Mouse (Mus musculus) left cerebral cortex, adult 11 months (tissue): ENCODE results near the gene Mapk8.

ENCODE experiments used
- DNase-seq: peaks from one replicate; pipeline ENCODE4 v3.0.0; 2022; ENCODE audit warnings: low spot score

The Mapk8 gene

DNA sequence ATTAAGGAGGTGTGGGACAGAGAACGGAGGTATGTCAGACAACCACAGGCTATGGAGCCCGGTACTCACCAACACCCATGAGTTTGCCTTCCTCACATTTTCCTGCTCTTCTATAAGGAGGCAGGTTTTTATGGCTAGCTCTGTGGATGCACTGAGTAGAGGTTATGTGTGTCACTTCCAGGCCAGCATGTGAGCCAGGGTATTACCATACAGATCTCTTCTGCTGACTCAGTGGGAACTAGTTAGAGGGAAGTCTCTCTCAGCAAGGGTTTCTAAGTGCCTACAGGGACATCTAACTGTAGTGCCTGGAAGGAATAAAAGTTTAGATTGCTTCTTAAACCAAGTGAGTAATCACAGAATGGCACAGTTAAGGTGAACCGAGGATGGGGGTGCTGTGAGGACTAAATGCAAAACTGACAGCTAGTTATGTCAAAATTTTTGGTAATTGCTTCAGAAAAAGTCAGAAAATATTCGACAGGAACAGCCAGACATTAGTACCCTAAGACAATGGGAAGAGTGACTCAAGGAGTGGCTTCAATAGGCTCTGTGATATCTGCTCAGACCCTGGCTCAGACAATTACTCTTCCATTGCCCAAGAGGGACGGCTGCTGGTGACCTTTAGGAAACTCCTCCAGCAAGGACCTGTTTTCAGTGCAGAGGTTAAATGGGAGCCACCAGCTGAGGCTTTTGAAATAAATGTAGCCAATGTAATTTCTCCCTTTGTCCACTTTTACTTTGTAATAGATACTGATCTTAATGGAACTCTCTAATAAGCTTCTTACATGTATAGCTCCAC, 48.7 kb downstream of the Mapk8 start:
- no peak for DNase-seq

GRCm38 (mm10) chr14:33380830-33381457, 66.0 kb downstream of the Mapk8 start:
- DNase-seq, result no peak

DNA sequence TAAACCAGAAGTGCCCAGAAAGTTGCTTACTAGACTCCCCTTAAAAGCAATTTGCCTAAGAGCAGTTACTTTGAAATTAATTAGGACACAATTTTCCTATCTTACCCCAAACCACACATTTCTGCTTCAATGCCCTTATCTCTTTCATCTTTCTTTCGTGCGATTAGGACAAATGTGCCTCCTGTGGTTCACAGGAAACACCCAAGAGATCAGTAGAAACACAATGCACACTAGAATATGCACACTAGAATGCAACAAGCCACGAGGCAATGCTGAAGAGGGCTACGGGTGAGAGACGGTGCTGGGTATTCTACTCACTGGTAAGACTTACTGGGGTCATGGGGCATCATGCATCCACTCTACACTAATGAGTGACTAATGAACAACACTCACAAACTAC, 68.2 kb downstream of the Mapk8 start:
- DNase-seq, result no peak

DNA sequence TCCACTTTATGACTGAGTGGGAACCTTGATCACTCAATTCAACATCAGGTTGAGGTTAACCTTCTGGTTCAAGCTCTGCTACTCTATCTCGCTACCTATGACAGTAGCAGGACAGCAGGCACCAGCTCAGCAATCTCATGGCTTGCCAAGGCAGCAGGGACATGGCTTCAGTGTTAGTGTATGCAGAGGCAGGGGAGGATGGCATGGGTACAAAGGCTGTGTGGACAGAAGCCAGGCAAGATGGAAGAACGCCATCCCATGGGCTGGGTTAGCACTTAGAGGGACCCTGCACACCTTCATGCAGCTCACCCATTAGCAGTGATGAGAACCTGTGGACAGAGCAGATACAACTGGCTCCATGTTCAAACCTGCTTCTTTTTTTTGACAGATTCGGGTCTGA, 69.7 kb downstream of the Mapk8 start:
- no peak for DNase-seq

DNA sequence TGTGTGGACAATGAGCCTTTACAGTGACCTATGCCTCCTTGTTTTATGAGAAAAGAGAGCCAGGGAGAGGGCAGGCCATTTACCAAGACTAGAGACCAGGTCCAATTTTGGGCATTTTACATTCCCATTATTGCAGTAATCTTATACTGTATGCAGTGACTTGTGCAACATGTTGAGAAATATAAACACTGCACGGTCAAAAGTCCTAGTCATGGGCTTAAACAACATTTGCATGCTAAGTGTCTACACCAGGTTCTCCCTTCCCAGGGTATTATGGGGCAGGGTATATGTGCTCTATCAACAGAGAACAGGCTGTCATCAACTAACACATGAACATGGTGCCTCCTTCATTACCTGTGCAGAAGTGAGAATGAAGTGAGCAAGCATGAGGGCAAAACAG, 72.9 kb downstream of the Mapk8 start:
- DNase-seq, result no peak

DNA sequence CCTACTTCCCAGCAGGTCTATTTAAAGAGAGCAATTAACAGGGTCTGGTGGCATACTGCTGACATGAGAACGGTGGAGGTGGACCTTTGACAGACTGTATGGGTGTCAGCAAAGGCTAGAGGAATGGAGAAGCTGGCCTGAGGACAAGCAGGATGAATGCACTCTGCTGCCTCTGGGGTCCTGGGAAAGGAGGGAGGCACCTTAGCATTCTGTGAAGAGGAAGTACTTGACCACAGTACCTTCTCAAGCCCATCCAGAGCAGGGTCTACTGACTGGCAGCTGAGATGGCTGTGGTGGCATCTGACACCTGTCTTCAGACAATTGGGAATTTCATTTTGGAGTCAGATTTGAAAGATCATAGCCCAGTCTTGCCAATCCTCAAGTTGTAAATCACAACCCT, 73.7 kb downstream of the Mapk8 start:
- no peak for DNase-seq

- peak; percentile 40 for DNase-seq
Measured at GRCm38 (mm10) chr14:33371248-33371647, 75.7 kb downstream of the Mapk8 start.

- no peak for DNase-seq
Measured at GRCm38 (mm10) chr14:33370056-33370455, 76.9 kb downstream of the Mapk8 start.

DNA sequence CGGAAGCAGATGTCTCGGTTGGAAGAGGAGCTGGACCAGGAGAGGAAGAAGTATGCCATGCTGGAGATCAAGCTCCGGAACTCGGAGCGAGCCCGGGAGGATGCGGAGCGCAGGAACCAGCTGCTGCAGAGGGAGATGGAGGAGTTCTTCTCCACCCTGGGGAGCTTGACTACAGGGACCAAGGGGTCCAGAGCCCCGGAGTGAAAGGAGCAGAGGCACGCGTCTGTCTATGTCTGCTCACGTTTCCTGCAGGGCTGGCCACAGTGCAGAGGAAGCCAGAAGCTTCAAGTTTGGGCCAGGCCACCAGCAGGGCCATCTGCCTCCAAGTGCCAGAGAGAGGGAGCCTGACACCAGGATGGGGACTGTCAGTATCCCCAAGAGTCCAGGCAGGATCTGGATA, 77.6 kb downstream of the Mapk8 start:
- DNase-seq, result no peak

DNA sequence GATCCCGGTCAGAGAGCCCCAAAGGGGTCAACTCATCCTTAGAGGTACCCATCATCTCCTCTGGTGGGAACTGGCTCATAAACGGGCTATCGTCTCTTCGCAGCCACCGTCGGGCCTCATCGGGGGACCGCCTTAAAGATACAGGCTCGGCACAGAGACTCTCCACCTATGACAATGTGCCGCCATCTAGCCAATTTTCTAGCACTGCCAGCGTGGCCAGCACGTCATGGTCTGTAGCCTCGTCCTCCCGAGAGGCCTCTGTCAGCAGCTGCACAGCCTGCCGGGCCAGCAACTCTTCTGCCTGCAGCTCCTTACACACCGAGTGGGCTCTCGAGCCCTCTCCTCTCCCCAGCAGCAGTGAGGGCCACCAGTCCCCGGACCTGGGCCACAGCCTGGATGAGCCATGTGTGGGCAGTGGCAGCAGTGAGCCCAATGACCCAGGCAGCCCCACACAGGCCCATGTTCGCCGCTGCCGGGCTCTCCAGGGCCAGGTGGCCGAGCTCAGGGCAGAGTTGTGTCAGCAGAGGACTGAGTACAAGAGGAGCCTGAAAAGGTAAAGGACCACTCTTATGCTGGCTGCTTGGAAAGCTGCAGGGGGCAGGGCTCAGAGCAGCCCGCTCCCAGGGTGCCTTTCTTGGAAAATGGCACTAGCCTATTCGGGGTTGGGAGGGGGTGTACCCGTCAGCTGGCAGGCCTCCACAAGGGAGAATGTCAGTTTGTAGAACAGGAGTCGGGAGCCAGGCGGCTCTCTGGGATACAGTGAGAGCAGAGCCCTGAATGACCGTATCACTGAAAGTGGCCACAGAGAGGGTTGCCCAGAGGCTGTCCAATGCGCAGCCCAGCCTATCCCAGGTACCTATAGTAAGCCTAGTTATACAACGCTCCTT, 79.8 kb downstream of the Mapk8 start:
- DNase-seq, result no peak

DNA sequence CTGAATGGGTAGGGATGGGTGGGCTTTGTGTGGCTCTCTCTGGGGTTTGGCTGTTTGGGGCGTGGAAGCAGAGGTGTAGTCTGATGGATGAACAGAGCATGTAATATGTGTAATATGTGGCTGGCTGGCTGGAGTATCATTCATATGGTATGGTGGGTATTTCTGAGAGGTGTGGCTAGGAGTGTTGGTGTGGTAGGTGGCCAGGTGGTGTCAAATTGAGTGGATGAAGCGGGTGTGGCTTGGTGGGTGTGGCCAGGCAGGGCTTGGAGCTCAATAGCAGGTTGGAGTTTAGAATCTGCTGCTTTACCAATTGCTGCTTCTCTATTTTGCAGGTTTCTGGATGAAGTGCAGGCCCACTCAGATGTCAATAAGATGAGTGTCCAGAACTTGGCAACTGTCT, 82.9 kb downstream of the Mapk8 start:
- no peak for DNase-seq

- no peak for DNase-seq
Measured at GRCm38 (mm10) chr14:33363611-33364010, 83.3 kb downstream of the Mapk8 start.

DNA sequence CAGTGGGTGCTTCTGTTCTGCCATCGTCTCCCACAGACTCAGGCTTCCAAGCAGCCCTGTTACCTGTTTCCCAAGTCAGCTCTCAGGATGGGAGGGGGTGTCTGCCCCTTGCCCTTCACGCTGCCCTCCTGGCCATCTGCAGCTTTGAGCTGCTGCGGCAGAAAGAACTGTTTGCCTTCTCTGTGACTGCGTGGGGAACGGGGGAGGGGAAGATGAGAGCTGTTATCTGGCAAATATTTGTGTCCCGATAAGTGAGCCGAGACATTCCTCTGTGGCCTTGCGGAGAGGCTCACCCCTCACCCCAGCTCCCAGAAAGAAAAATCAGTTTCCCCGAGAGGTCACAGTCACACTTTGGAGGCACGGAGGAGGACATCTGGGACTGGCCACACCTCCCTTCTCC, 84.2 kb downstream of the Mapk8 start:
- no peak for DNase-seq

DNA sequence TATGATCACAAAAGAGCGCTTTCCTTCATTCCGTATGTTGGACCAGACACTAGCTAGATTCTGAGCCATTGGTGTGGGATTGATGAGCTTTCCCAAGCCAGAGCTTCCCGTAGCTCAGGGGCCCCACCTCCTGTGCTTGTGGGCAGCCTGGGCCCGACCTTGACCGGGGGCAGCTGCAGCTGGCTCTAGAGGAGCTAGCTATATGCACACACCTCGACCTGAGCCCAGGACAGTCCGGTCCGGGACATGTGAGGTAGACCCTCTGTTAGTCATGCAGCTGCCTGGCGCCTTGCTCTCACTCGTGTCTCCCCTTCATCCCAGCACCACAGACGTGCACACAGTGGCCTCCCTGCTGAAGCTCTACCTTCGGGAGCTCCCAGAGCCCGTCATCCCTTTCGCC, 84.8 kb downstream of the Mapk8 start:
- DNase-seq, result no peak

GRCm38 (mm10) chr14:33361546-33361945, 85.4 kb downstream of the Mapk8 start:
- DNase-seq, result no peak

- DNase-seq, result no peak
Measured at GRCm38 (mm10) chr14:33358891-33359290, 88.1 kb downstream of the Mapk8 start.

GRCm38 (mm10) chr14:33357600-33358368, 89.2 kb downstream of the Mapk8 start:
- DNase-seq, result no peak

DNA sequence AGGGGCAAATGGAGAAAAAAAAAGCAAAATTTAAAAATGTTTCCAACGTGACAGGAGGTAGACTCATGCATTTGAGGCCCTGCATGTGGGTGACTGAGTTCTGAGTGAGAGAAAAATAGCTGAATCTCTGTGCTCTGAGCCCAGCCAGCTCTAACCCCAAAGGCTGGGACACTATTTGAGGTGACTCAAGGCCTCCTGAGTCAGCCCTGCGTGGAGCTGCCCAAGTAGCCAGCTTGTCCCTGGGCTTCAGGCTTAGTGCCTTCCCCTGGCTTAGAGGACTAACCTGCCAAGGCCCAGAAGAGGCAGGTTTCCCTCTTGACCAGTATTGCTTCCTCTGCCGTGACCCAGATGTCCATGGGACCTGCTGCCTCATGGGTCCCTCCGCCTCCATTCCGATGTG, 91.7 kb downstream of the Mapk8 start:
- no peak for DNase-seq

- DNase-seq, result no peak
Measured at GRCm38 (mm10) chr14:33352890-33353289, 94.1 kb downstream of the Mapk8 start.

DNA sequence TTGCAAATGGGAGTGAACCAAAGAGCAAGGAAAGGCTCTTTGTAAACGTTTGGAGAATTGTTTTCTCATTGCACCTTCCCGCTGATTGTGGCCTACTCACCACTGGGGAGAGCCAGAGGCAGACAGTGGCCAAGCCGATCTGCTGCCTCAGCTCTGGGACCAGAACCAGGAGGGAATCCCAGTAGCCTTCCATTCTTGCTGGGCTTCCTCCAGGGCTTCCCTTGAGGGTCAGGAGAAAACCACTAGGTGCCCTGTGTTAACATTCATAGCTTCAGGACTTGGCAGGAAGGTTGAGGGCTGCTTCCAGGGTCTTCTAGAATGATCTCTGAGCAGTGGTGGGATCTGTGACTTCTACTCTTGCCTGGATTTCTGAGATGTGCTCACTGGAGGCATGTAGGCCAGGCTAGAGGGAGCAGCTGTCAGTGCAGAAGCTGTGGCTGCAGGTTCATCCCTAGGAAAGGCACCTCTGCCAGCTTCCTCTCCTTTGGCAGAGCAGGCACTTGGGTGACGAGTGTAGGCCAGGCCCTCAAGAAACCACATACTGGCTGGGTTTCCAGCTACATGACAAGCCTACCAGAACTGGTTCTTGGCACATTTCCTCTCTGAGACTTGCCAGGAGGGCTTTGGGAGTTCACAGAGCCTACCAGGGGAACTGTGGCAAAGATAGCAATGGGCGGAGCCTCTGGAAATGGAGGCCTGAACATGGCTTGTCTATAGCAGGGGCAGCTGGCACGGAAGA, 94.8 kb downstream of the Mapk8 start:
- DNase-seq, result no peak

GRCm38 (mm10) chr14:33351019-33351418, 95.9 kb downstream of the Mapk8 start:
- no peak for DNase-seq
